Comparison of ENCODE assay signal across 20 mouse cellular contexts in the genomic region with DNA sequence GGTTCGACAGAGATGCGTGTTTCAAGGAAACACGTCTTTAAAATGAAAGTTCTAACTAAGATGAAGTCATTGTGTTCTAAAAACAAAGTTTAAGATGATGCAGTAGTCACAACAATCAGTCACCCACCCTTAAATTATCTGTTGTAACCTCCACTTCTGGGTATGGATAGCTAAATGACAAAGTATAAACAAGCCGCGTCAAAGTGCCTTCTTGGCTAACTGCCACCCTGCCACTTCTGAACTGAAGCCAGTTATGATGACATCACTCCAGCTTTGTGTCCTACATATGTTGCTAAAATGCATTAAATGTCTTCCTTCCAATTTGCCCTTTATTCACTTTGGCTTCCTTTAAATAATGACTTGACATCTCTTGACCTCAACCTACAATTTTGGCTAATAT.
DNase-seq lines count a peak whose midpoint lies in the region; ATAC-seq and TF ChIP-seq lines count a peak whose summit lies in the region.
"Had no signal": no experiment of that assay in that cellular context is flagged by ENCODE, and none has a peak within 500 bp of the region (broad histone marks: within the 10 kb centered on the region; RNA-seq: fewer than 3 reads in every experiment).

No protein-coding gene starts in this region.

- TF ChIP-seq EP300 in stomach, postnatal 0 days (optimal IDR thresholded peaks at IDR 0.05) = no peak

- H3K27ac ChIP-seq in forebrain, embryonic 14.5 days (ENCODE audit: low read depth, low read length) = no peak overlapping the region
- no peak overlapping the region for H3K27ac ChIP-seq in forebrain, postnatal 0 days (ENCODE audit: low read depth, low read length)
- peak overlapping the region; percentile 74 for H3K27ac ChIP-seq in lung, embryonic 14.5 days (ENCODE audit: low read depth)
- H3K27ac ChIP-seq in stomach, embryonic 14.5 days (ENCODE audit: low read length) = no peak overlapping the region
- no peak overlapping the region for H3K27ac ChIP-seq in stomach, postnatal 0 days (replicated peaks)
- H3K27ac ChIP-seq: forebrain, embryonic 15.5 days; kidney, postnatal 0 days; layer of hippocampus, adult 2 months; liver, embryonic 12.5 days; midbrain, embryonic 13.5 days had no signal

- no peaks in the 10 kb centered on the region for H3K27me3 ChIP-seq in forebrain, embryonic 14.5 days (replicated peaks; ENCODE audit: control insufficient read depth, insufficient read depth, low read length)
- no peaks in the 10 kb centered on the region for H3K27me3 ChIP-seq in forebrain, postnatal 0 days (ENCODE audit: insufficient read depth, low read length)
- no peaks in the 10 kb centered on the region for H3K27me3 ChIP-seq in lung, embryonic 14.5 days (ENCODE audit: insufficient read depth, low read length)
- H3K27me3 ChIP-seq in stomach, embryonic 14.5 days (ENCODE audit: control insufficient read depth, insufficient read depth, low read length) = no peaks in the 10 kb centered on the region
- no peaks in the 10 kb centered on the region for H3K27me3 ChIP-seq in stomach, postnatal 0 days (ENCODE audit: control insufficient read depth, insufficient read depth, low read length)
- H3K27me3 ChIP-seq: forebrain, embryonic 15.5 days; liver, embryonic 12.5 days; midbrain, embryonic 13.5 days had no signal

- TF ChIP-seq CTCF in forebrain, postnatal 0 days (IDR thresholded peaks at IDR 0.05; ENCODE audit: low read depth) = no peak
- TF ChIP-seq CTCF in lung, embryonic 14.5 days (IDR thresholded peaks at IDR 0.05; ENCODE audit: low read depth) = no peak
- no peak for TF ChIP-seq CTCF in stomach, postnatal 0 days (IDR thresholded peaks at IDR 0.05; ENCODE audit: low read depth)

- H3K4me3 ChIP-seq in forebrain, embryonic 14.5 days (ENCODE audit: low read depth, low read length) = no peak overlapping the region
- H3K4me3 ChIP-seq in forebrain, postnatal 0 days (ENCODE audit: low read depth, low read length) = no peak overlapping the region
- H3K4me3 ChIP-seq in lung, embryonic 14.5 days (ENCODE audit: low read depth, low read length) = no peak overlapping the region
- no peak overlapping the region for H3K4me3 ChIP-seq in stomach, embryonic 14.5 days (ENCODE audit: low read depth, low read length)
- no peak overlapping the region for H3K4me3 ChIP-seq in stomach, postnatal 0 days (ENCODE audit: low read depth, low read length)
- H3K4me3 ChIP-seq: erythroblast, embryonic 14.5 days; forebrain, embryonic 15.5 days; layer of hippocampus, adult 2 months; liver, embryonic 12.5 days; midbrain, embryonic 13.5 days had no signal

- DNase-seq in forebrain, embryonic 14.5 days (ENCODE audit: low spot score) = peak; percentile 33
- no peak for DNase-seq in forebrain, postnatal 0 days
- peak; percentile 95 for DNase-seq in lung, embryonic 14.5 days
- no peak for DNase-seq in lung, postnatal 14 days
- no peak for DNase-seq in stomach, postnatal 0 days (ENCODE audit: low spot score)
- DNase-seq in right cerebral cortex, adult 18-20 months = no peak
- DNase-seq: heart, postnatal 14 days; kidney, adult 11 months; right cerebral cortex, postnatal 14 days; thymus, postnatal 25 days had no signal

- no peak overlapping the region for H3K9ac ChIP-seq in forebrain, embryonic 14.5 days (ENCODE audit: low read length)
- no peak overlapping the region for H3K9ac ChIP-seq in forebrain, postnatal 0 days
- no peak overlapping the region for H3K9ac ChIP-seq in lung, embryonic 14.5 days
- no peak overlapping the region for H3K9ac ChIP-seq in stomach, embryonic 14.5 days (replicated peaks; ENCODE audit: low read depth, low read length)
- no peak overlapping the region for H3K9ac ChIP-seq in stomach, postnatal 0 days (ENCODE audit: low read length)
- H3K9ac ChIP-seq: forebrain, embryonic 15.5 days; liver, embryonic 12.5 days; midbrain, embryonic 13.5 days had no signal

- 76% methylated on average over 5 of the region's 5 CpGs for WGBS in forebrain, embryonic 14.5 days
- 56% methylated on average over 5 of the region's 5 CpGs for WGBS in forebrain, postnatal 0 days
- WGBS in lung, embryonic 14.5 days = 33% methylated on average over 5 of the region's 5 CpGs
- 42% methylated on average over 5 of the region's 5 CpGs for WGBS in stomach, embryonic 14.5 days
- 41% methylated on average over 5 of the region's 5 CpGs for WGBS in stomach, postnatal 0 days

- no peak for ATAC-seq in forebrain, embryonic 14.5 days
- ATAC-seq in forebrain, postnatal 0 days = no peak
- ATAC-seq in lung, embryonic 14.5 days (ENCODE audit: insufficient read depth) = peak; percentile 86
- ATAC-seq in stomach, embryonic 14.5 days (ENCODE audit: insufficient number of reproducible peaks, insufficient read depth, low FRiP score, low read depth) = peak; percentile 37; the same call in 1 of the 2 replicates
- no peak for ATAC-seq in stomach, postnatal 0 days (ENCODE audit: low FRiP score, low TSS enrichment)
- ATAC-seq: activated CD4-positive, CD25-positive, alpha-beta regulatory T cell, adult 4 months; forebrain, embryonic 15.5 days; hindbrain, embryonic 16.5 days; liver, embryonic 12.5 days; midbrain, embryonic 13.5 days; Patski had no signal

- no peaks in the 10 kb centered on the region for H3K9me3 ChIP-seq in forebrain, embryonic 14.5 days (replicated peaks; ENCODE audit: control insufficient read depth, low read length)
- no peaks in the 10 kb centered on the region for H3K9me3 ChIP-seq in forebrain, postnatal 0 days (ENCODE audit: low read length)
- H3K9me3 ChIP-seq in lung, embryonic 14.5 days (ENCODE audit: low read depth, low read length) = no peaks in the 10 kb centered on the region
- H3K9me3 ChIP-seq in stomach, embryonic 14.5 days (ENCODE audit: control insufficient read depth, low read depth, low read length) = no peaks in the 10 kb centered on the region
- H3K9me3 ChIP-seq in stomach, postnatal 0 days (ENCODE audit: control insufficient read depth, low read length) = no peaks in the 10 kb centered on the region
- H3K9me3 ChIP-seq: forebrain, embryonic 15.5 days; liver, embryonic 12.5 days; midbrain, embryonic 13.5 days had no signal

- H3K4me2 ChIP-seq in forebrain, embryonic 14.5 days (ENCODE audit: low read length) = no peak overlapping the region
- no peak overlapping the region for H3K4me2 ChIP-seq in forebrain, postnatal 0 days (ENCODE audit: low read depth)
- peak overlapping the region; percentile 16; the same call in 1 of the 2 replicates for H3K4me2 ChIP-seq in lung, embryonic 14.5 days
- no peak overlapping the region for H3K4me2 ChIP-seq in stomach, embryonic 14.5 days (replicated peaks; ENCODE audit: low read depth, low read length)
- H3K4me2 ChIP-seq in stomach, postnatal 0 days (replicated peaks; ENCODE audit: low read depth) = no peak overlapping the region
- H3K4me2 ChIP-seq: forebrain, embryonic 15.5 days; liver, embryonic 12.5 days; midbrain, embryonic 13.5 days had no signal

- H3K36me3 ChIP-seq in forebrain, embryonic 14.5 days (ENCODE audit: control insufficient read depth, insufficient read depth, low read length) = no peaks in the 10 kb centered on the region
- no peaks in the 10 kb centered on the region for H3K36me3 ChIP-seq in forebrain, postnatal 0 days (ENCODE audit: insufficient read depth)
- no peaks in the 10 kb centered on the region for H3K36me3 ChIP-seq in lung, embryonic 14.5 days (ENCODE audit: insufficient read depth)
- no peaks in the 10 kb centered on the region for H3K36me3 ChIP-seq in stomach, embryonic 14.5 days (ENCODE audit: control insufficient read depth, insufficient read depth, low read length)
- H3K36me3 ChIP-seq in stomach, postnatal 0 days (ENCODE audit: control insufficient read depth, insufficient read depth, low read length) = no peaks in the 10 kb centered on the region
- H3K36me3 ChIP-seq: forebrain, embryonic 15.5 days; liver, embryonic 12.5 days; midbrain, embryonic 13.5 days had no signal

- no peaks in the 10 kb centered on the region for H3K4me1 ChIP-seq in forebrain, embryonic 14.5 days (ENCODE audit: control insufficient read depth, insufficient read depth, low read length)
- no peaks in the 10 kb centered on the region for H3K4me1 ChIP-seq in forebrain, postnatal 0 days (ENCODE audit: insufficient read depth)
- no peaks in the 10 kb centered on the region; the same call in 1 of the 2 replicates for H3K4me1 ChIP-seq in lung, embryonic 14.5 days (ENCODE audit: insufficient read depth)
- no peaks in the 10 kb centered on the region for H3K4me1 ChIP-seq in stomach, embryonic 14.5 days (ENCODE audit: control insufficient read depth, insufficient read depth, low read length)
- no peaks in the 10 kb centered on the region for H3K4me1 ChIP-seq in stomach, postnatal 0 days (replicated peaks; ENCODE audit: control insufficient read depth, insufficient read depth)
- H3K4me1 ChIP-seq: forebrain, embryonic 15.5 days; liver, embryonic 12.5 days; midbrain, embryonic 13.5 days had no signal

Comparison
In these comparisons a context has a peak if more than half of its experiments do, and no peak if none do; other contexts are left out.
1. ATAC-seq: peak in lung, embryonic 14.5 days (single experiment) and stomach, embryonic 14.5 days (single experiment); none in forebrain, embryonic 14.5 days (single experiment), forebrain, postnatal 0 days (single experiment) and stomach, postnatal 0 days (single experiment).
2. DNase-seq: peak in forebrain, embryonic 14.5 days (single experiment) and lung, embryonic 14.5 days (single experiment); none in forebrain, postnatal 0 days (single experiment), lung, postnatal 14 days (single experiment), stomach, postnatal 0 days (single experiment) and right cerebral cortex, adult 18-20 months (single experiment).